Mouse (Mus musculus) A20 (cell line): ENCODE results near the gene Mrps17.

Experiments used
- DNase-seq: peaks from one replicate; pipeline ENCODE4 v3.0.0-alpha.2; 2011; ENCODE audit warnings: low read depth, low spot score

The Mrps17 gene

GRCm38 (mm10) chr5:129740976-129741375, 25.7 kb downstream of the Mrps17 start:
- peak; percentile 49 for DNase-seq

DNA sequence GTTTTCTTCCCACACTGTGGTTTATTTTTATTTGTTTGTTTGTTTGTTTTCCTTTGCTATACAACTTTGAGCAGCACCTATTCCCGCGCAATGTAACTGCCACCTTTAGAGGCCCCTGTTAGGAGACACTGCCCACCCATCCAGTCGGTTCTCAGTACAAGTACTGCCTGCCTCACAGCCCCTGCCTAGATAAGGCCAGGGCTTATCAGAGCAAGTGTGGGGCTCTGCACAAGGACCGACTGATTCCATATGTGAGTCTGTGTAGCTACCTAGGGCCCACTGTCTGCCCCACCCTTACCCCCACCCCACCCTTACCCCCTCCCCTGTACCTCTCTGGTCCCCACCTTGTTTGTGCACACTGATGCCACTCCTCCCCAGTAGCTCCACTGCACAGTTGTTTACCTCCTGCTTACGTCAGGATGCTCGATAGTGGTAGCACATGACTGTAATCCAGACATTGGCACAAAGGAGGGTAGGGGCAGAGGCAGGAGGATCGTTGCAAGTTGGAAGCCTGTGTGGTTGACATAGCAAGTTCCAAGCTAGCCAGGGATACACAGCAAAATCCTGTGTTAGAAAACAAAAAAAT, 27.7 kb downstream of the Mrps17 start:
- no peak for DNase-seq

GRCm38 (mm10) chr5:129744050-129744449, 28.8 kb downstream of the Mrps17 start:
- no peak for DNase-seq

DNA sequence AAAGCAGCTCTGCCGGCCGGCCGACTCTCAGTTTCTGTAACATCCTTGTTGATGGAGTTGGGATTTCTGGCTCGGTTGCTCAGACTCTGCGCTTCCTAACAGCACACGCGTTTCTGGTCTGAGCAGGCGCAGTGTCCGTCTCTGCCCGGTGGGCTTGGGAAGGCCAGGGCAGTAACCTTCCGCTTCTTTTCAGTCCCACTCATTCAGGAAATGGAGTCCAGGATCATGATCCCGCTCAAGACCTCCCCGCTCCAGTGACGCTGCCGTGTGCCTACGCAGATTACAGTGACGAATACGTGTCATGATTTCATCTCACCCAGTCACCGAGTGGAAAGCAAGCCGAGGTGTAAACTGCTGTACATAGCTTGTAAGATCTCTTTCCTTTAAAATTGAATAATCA, 41.6 kb downstream of the Mrps17 start:
- DNase-seq = no peak

GRCm38 (mm10) chr5:129759929-129760480, 44.7 kb downstream of the Mrps17 start:
- no peak for DNase-seq

- DNase-seq = no peak
Measured at GRCm38 (mm10) chr5:129761865-129762540, 46.7 kb downstream of the Mrps17 start.

GRCm38 (mm10) chr5:129770443-129771355, 55.4 kb downstream of the Mrps17 start:
- DNase-seq = no peak
